Mouse (Mus musculus) kidney, postnatal 0 days (tissue): Measurements from ENCODE around the gene Ispd. TPM values are rescaled to one million over a fixed set of nuclear protein-coding genes. Genes with fewer than 3 reads are reported as not detected.

Experiments used
- ATAC-seq: fragments of 200-750 bp; cut with Nextera tagmentation; replicated peaks from 2 replicates; pipeline ENCODE4 v1.8.0; 2017; ENCODE audit warnings: low read depth, moderate number of reproducible peaks, moderate TSS enrichment, moderate library complexity; ENCODE audit not compliant: low FRiP score
- DNase-seq: peaks from one replicate; pipeline ENCODE4 v3.0.0-alpha.2; 2016; ENCODE audit warnings: low spot score
- H3K27ac ChIP-seq: fragments of 300-500 bp; sonication (generic); 2 replicates; pipeline ENCODE4 v1.5.1; 2014; ENCODE audit warnings: mild to moderate bottlenecking
- H3K27me3 ChIP-seq: fragments of 300-500 bp; sonication (generic); 2 replicates; pipeline ENCODE4 v1.6.1; 2014; ENCODE audit warnings: low read length, mixed read lengths; ENCODE audit not compliant: insufficient read depth
- H3K36me3 ChIP-seq: fragments of 300-500 bp; sonication (generic); 2 replicates; pipeline ENCODE4 v1.6.1; 2014; ENCODE audit warnings: low read length, mixed read lengths; ENCODE audit not compliant: insufficient read depth
- H3K4me1 ChIP-seq: fragments of 300-500 bp; sonication (generic); replicated peaks from 2 replicates; pipeline ENCODE4 v1.6.1; 2014; ENCODE audit warnings: antibody characterized with exemption, low read length, mixed read lengths; ENCODE audit not compliant: insufficient read depth
- H3K4me2 ChIP-seq: fragments of 300-500 bp; sonication (generic); 2 replicates; pipeline ENCODE4 v1.6.1; 2014; ENCODE audit warnings: mild to moderate bottlenecking, low read length, moderate library complexity, mixed read lengths
- H3K4me3 ChIP-seq: fragments of 300-500 bp; sonication (generic); replicated peaks from 2 replicates; pipeline ENCODE4 v1.5.1; 2014; ENCODE audit warnings: low read depth, low read length
- H3K9ac ChIP-seq: fragments of 300-500 bp; sonication (generic); 2 replicates; pipeline ENCODE4 v1.6.1; 2014; ENCODE audit warnings: low read depth, low read length
- H3K9me3 ChIP-seq: fragments of 300-500 bp; sonication (generic); replicated peaks from 2 replicates; pipeline ENCODE4 v1.6.1; 2016; ENCODE audit warnings: low read length, inconsistent platforms, mixed read lengths
- CTCF ChIP-seq: IDR thresholded peaks from 2 replicates; pipeline ENCODE4 v1.5.1; 2016; ENCODE audit warnings: antibody characterized with exemption, low read depth, mild to moderate bottlenecking, moderate library complexity
- WGBS: fragments of 180-500 bp; shearing (Covaris S2); extraction: QIAGEN DNeasy Blood & Tissue Kit; methylation state at CpG from one replicate; pipeline ENCODE4 v1.1.7; 2014; 5-methylcytosine and 5-hydroxymethylcytosine counted together
- polyA plus RNA-seq: library from polyadenylated mRNA; unstranded; fragments of >200 nt; fragmentation: Nextera tagmentation; extraction: Ambion mirVana; gene quantifications from 2 replicates; pipeline ENCODE4 v1.2.1, GENCODE M21; 2015

Gene Ispd
- 21.4 and 21.7 TPM in 2 replicates for polyA plus RNA-seq

- ATAC-seq (peak; percentile 95), DNase-seq (peak; percentile 85)
- Histone ChIP-seq H3K27ac (peak within 1 kb of the TSS; percentile 98), H3K9me3 (no peaks in the 10 kb centered on the region), H3K9ac (peak within 1 kb of the TSS; percentile 98), H3K36me3 (no peaks in the 10 kb centered on the region), H3K27me3 (no peaks in the 10 kb centered on the region), H3K4me3 (peak within 1 kb of the TSS; percentile 70), H3K4me1 (no peaks in the 10 kb centered on the region; the same call in 1 of the 2 replicates), H3K4me2 (peak within 1 kb of the TSS; percentile 87)
- WGBS = under 1% methylated on average over 55 of the region's 64 CpGs
- no peak for TF ChIP-seq CTCF
Observed at GRCm38 (mm10) chr12:36381441-36382340, at the start of gene Ispd, which contains the start of gene D630036H23Rik. Gene Ispd (plus strand): TSS chr12:36381450. Gene D630036H23Rik (minus strand): TSS chr12:36382181.

- H3K9ac ChIP-seq = no peak overlapping the region
- no peaks in the 10 kb centered on the region for H3K9me3 ChIP-seq
- 89% methylated on average over 1 of the region's 1 CpGs for WGBS
- TF ChIP-seq CTCF = no peak
- DNase-seq (no peak), ATAC-seq (no peak)
- no peak overlapping the region for H3K27ac ChIP-seq
- H3K4me2 ChIP-seq = no peak overlapping the region
- no peaks in the 10 kb centered on the region for H3K36me3 ChIP-seq
- no peaks in the 10 kb centered on the region for H3K27me3 ChIP-seq
- H3K4me1 ChIP-seq = no peaks in the 10 kb centered on the region
- H3K4me3 ChIP-seq = no peak overlapping the region
Observed at GRCm38 (mm10) chr12:36332676-36333075, 48.6 kb upstream of the Ispd start.

DNA sequence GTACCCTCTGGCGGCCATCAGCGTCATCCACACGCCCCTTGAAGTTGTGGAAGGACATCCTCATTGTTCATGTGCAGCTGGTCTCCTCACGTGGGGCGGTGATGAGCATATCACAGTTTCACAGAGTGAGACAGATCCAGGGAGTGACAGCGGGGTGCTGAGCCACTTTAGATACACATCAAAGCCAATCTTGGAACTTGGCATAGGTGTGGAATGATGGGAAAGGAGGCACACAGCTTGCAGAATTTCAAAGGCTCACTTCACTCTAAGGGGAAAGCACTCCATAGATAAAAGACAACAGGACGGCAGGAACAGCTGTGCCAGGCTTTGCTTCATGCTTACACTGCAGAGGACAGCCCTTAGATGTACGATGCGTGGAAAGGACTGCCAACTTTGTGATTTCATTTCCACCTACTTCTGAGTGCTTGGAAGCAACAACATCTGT lies 47.4 kb upstream of the Ispd start:
- H3K9ac ChIP-seq = no peak overlapping the region
- ATAC-seq (no peak), DNase-seq (no peak)
- no peaks in the 10 kb centered on the region for H3K9me3 ChIP-seq
- TF ChIP-seq CTCF = no peak
- no peaks in the 10 kb centered on the region for H3K4me1 ChIP-seq
- H3K4me3 ChIP-seq = no peak overlapping the region
- no peaks in the 10 kb centered on the region for H3K36me3 ChIP-seq
- no peak overlapping the region for H3K27ac ChIP-seq
- 71% methylated on average over 9 of the region's 9 CpGs for WGBS
- H3K27me3 ChIP-seq = no peaks in the 10 kb centered on the region
- H3K4me2 ChIP-seq = no peak overlapping the region

DNA sequence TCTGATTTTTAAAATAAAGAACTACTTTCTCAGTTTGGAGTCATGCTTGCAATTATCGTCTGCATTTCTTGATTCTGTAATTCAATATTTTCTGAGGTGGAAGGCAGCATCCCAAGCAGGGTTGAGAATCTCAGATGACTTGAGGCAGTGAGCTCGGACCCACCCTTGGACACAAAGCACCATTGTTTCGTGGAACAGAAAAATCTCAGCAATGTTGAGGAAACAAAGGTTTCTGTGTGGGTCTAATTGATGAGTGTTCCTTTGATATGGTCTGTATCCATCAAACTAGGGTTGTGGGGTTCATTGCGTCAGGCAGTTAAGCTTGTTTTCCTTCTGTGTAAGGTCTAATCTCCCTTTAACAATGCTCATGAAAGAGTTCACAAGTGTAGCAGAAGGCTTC lies 37.1 kb upstream of the Ispd start:
- WGBS = 66% methylated on average over 4 of the region's 4 CpGs
- Histone ChIP-seq H3K4me2 (no peak overlapping the region), H3K27ac (no peak overlapping the region), H3K36me3 (no peaks in the 10 kb centered on the region), H3K4me3 (no peak overlapping the region), H3K9ac (no peak overlapping the region), H3K4me1 (no peaks in the 10 kb centered on the region), H3K27me3 (no peaks in the 10 kb centered on the region), H3K9me3 (no peaks in the 10 kb centered on the region)
- ATAC-seq = no peak
- DNase-seq = no peak
- no peak for TF ChIP-seq CTCF

DNA sequence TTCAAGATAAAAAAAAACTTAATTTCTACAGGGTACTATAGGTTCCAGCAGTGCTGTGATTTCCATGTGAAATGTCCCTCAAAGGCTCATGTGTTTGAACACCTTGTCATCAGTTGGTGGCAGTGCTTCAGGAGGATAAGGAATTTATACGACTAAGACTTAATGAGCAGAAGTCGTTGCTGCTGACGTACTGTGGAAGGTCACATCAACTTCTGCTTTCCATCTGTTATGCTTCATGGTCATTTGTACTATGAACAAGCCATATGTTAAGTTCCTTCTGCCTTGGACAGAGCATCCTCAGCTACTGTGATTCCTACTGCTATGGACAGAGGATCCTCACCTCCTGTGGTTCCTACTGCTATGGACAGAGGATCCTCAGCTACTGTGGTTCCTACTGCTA lies 21.2 kb upstream of the Ispd start:
- Histone ChIP-seq H3K27ac (no peak overlapping the region), H3K4me2 (no peak overlapping the region), H3K36me3 (no peaks in the 10 kb centered on the region), H3K4me3 (no peak overlapping the region), H3K27me3 (no peaks in the 10 kb centered on the region), H3K4me1 (no peaks in the 10 kb centered on the region), H3K9me3 (no peaks in the 10 kb centered on the region), H3K9ac (no peak overlapping the region)
- no peak for TF ChIP-seq CTCF
- DNase-seq (no peak), ATAC-seq (no peak)
- WGBS = 87% methylated on average over 3 of the region's 3 CpGs

GRCm38 (mm10) chr12:36360693-36361092 lies 20.6 kb upstream of the Ispd start:
- Histone ChIP-seq H3K9ac (no peak overlapping the region), H3K4me2 (no peak overlapping the region), H3K36me3 (no peaks in the 10 kb centered on the region), H3K27ac (no peak overlapping the region), H3K4me3 (no peak overlapping the region), H3K27me3 (no peaks in the 10 kb centered on the region), H3K4me1 (no peaks in the 10 kb centered on the region), H3K9me3 (no peaks in the 10 kb centered on the region)
- no peak for TF ChIP-seq CTCF
- no peak for DNase-seq
- no peak for ATAC-seq
- 93% methylated on average over 5 of the region's 5 CpGs for WGBS
